Mouse (Mus musculus) inflammation-experienced regulatory T-cells, adult 6 months (primary cell): ENCODE measurements around the gene Tmem144. TPM values are rescaled to one million over a fixed set of nuclear protein-coding genes. Genes with fewer than 3 reads are reported as not detected.

ENCODE experiments used
- ATAC-seq: one replicate; pipeline ENCODE4 v1.8.0; 2017
- polyA plus RNA-seq, 3 experiments: library from polyadenylated mRNA; unstranded; fragments of 100-300 nt; shearing (Covaris generic); gene quantifications; one replicate each; pipeline ENCODE4 v1.2.1; 2017

The Tmem144 gene
- polyA plus RNA-seq: under 1 TPM in 2 of 3 experiments, not detected in 1; 0.50 to 0.83 TPM

DNA sequence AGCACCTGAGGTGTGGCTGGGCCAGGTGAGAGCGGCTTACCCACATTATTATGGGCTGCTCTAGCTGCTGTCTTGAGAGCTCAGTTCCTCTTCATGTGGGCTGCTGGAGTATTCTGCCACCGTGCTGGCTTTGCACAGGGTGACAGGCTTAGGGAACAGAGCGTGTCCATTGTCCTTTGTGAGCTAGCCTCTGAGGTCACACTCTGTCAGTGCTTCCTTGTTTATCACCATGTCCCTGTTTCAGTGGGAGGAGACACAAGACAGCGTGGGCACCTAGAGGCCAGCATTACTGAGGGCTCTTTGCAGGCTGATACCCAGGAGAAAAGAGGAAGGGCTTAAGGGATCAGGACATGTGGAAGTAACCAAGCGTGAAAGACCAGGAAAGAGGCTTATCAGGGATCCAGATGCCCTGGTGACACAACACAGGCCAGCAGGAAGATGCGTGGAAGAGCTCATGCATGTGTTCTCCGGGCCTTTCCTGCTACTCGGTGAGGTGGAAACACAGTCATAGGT is at the start of gene Tmem144:
Gene Tmem144 (minus strand): TSS at position 120 of the 513 bp plus-strand sequence.
- ATAC-seq: no peak

GRCm38 (mm10) chr3:79901734-79902133 is 49.2 kb upstream of the Tmem144 start:
- no peak for ATAC-seq

GRCm38 (mm10) chr3:79901321-79901720 is 48.7 kb upstream of the Tmem144 start:
- no peak for ATAC-seq

DNA sequence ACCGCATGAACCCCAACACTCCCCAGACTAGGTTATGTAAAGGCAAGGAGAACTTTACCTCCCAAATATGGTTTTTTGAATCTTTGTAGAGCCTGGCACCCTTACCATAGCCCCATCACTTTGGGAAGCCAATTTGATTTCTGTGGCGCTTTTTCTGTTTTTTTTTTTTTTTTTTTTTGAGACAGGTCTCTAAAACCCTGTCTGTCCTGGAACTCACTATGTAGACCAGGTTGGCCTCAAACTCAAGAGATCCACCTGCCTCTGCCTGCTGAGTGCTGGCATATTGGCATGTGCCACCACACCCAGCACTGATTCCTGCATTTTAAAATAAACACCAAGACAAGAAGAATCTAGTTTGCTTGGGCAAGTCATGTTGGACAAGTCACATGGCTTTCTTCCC is 47.9 kb upstream of the Tmem144 start:
- no peak for ATAC-seq

GRCm38 (mm10) chr3:79899906-79900305 is 47.3 kb upstream of the Tmem144 start:
- ATAC-seq: no peak

DNA sequence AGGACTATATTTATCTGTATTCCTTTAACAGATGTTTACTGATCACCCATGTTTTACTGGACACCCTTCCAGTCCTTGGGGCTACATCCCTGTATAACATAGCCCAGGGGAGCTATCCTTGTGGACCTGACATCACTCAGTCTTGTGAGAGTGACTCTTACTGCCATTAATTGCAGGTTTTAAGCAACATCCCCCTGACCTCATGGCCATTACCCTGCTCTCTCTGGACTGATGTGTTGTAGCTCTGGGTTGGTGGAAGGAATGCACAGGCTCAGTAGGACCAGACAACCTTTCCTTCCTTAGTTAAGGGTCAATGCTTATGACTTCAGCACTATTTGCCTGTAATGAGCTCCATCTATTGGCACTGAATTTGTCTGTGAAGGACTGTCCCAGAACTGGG is 45.9 kb upstream of the Tmem144 start:
- no peak for ATAC-seq

DNA sequence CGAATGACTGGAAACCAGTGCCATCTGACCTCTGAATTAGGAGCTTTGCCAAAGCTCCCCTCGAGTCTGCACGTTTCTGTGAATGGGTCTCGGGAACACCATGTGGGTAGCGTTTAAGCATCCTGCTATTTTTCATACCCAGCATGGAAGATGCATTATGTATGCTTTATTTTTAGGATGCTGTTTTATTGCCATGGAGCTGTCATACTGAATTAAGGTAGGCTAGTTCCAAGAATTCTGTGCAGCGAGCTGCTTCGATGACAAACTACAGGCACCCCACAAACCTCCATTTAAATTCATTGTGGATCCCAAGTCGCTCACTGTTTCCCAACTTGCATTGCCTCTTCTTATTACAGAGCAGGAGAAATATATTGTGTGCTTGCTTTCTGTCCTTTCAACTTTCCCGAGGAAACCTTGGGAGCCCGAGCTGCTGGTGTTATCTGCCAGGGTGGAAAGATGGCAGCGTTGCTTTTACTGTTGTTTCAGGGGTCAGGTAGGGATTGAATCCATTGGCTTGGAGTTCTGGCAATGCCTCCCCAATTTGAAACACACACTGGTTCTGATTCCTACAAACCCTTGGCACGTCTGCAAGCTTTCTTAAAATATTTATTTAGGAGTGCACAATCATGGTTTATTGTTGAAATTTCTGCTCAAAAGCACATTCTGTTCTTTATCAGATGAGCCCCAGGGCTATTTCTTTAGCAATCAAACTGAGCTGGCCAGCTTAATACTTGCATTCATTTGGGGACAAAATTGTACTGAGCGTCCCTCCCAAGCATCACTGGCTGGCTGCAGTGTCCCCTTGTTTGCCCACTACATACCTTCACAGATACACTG is 45.2 kb upstream of the Tmem144 start:
- ATAC-seq: no peak

- ATAC-seq: no peak
Observed at GRCm38 (mm10) chr3:79887966-79888365, 35.4 kb upstream of the Tmem144 start.

- no peak for ATAC-seq
Observed at GRCm38 (mm10) chr3:79887161-79887855, 34.7 kb upstream of the Tmem144 start.

- ATAC-seq: no peak
Observed at GRCm38 (mm10) chr3:79886357-79887091, 34.0 kb upstream of the Tmem144 start.

- ATAC-seq: no peak
Observed at GRCm38 (mm10) chr3:79885686-79886356, 33.2 kb upstream of the Tmem144 start.

GRCm38 (mm10) chr3:79884761-79885189 is 32.2 kb upstream of the Tmem144 start:
- no peak for ATAC-seq

DNA sequence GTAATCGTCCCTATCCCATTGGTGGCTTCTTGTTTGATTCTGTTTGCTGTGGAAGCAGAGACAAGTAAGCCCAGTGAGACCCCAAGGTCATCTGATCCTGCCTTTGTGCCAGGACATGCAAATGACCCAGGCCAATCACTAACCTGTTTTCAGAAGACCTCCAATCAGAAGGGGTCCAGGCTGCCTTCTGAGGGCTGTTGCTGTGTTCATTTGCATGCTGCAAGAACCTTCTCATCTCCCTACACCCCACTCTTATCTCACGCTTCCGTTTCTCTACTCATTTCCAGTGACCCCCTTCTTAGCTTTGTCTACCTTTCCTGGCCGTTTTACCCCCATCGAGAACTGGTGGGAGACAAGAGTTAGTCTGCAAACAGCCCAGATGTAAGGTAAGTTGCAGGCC is 31.7 kb upstream of the Tmem144 start, which contains the start of gene Fam198b:
Gene Fam198b (plus strand): TSS at position 229 of the 400 bp plus-strand sequence.
- ATAC-seq: no peak

- no peak for ATAC-seq
Observed at GRCm38 (mm10) chr3:79883092-79883491, 30.5 kb upstream of the Tmem144 start.

DNA sequence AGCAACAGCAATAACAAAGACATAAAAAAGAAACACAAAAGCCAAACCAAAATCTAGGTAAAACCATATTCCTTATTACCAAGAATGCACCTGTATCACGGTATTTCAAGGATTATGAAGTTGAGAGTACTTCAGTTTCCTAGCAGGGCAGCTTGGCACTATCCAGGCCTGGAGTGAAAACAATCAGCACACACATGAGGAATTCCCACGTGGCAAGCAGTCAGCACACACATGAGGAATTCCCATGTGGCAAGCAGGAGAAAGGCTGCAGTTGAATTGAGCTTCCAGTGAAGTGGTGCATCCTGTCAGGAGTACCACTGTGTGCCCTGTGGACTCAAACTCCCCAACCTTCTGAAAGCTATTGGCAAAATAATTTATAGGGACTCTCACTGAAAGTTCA is 29.1 kb upstream of the Tmem144 start:
- ATAC-seq: no peak

DNA sequence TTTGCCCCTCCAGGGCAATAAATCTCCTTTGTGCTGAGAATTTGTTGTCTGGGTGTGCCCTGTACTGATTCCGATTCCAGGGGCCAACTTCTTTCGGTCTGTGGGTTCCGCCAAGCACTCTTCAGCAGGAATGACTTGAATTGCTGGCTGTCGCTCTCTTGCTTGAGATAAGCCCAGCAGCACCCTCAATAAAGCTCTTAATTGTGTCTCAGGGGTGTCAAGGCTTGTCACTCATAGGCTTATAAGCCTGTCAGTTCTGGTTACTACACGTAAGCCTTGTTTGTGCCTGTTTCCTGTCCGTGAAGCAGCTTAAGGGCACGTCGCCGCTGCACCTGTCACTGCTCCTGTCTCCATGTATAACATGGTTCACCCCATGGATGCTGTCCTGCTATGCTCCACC is 26.7 kb upstream of the Tmem144 start:
- ATAC-seq: no peak

DNA sequence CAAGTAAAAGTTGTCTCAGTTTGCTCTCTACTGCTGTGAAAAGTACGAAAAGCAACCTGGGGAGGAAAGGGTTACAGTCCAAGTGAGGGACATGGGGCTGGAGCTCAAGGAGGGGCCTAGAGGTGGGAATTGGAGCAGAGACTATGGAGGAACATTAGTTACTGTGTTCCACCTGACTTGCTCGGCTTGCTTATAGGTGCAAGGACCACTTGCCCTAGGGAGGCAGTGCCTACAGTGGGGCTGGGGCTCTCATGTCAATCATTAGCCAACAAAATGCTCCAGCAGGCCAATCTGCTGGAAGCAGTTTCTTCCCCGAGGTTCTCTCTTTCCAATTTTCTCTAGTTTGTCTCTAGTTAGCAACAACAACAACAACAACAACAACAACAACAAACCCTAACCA is 25.8 kb upstream of the Tmem144 start:
- ATAC-seq: no peak

DNA sequence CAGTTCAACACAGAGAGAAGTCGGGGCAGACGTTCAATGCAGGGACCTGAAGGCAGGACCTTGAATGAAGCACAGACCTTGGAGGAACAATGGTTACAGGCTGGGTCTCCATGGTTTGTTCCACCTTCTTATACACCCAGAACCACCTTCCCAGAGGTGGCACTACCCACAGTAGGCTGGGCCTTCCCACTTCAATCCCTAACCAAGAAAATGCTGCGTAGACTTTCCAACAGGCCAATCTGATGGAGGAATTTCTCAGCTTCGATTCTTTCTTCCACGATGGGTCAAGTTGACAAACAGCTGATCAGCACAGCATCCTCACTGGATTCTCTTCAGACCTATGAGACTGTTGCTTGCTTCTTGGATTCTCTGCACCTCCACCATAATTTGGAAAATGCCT is 22.9 kb upstream of the Tmem144 start:
- no peak for ATAC-seq

GRCm38 (mm10) chr3:79867121-79867709 is 14.6 kb upstream of the Tmem144 start:
- ATAC-seq: no peak

DNA sequence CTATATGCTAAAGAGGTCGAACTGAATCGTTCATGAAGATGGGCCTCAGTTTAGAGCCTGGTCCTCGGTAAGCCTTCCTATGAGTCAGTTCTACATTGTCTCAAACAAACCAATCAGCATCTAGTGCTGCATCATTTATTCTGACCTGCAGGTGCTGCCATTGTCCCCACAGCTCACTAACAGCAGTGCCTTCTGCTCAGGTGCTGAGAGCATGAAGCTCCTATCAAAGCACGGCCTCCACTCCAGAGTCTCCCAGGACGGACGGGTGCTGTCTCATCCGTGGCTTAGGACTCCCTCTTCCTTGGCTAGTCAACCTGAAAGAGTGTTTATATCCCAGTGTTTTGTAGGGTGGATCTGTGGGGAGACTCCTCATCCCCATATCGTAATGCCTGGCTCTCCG is 14.0 kb upstream of the Tmem144 start:
- no peak for ATAC-seq

DNA sequence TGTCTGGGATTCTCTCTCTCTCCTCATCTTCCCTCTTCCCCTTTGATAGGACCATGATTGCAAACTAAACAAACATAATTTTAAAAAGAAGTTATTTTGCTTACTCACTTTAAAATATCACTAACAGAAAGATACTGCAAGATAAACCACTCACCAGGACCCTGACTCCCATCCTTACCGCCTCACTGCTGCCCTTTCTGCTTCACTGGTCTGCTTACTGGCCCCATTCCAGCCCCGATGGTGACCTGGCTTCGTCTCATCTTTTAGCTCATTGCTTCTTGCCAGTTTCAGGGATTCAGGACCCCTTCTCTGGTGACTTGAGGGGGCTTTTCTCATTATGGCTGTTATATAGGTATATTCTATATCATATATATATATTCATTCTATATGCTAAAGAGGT is 13.5 kb upstream of the Tmem144 start:
- ATAC-seq: no peak

DNA sequence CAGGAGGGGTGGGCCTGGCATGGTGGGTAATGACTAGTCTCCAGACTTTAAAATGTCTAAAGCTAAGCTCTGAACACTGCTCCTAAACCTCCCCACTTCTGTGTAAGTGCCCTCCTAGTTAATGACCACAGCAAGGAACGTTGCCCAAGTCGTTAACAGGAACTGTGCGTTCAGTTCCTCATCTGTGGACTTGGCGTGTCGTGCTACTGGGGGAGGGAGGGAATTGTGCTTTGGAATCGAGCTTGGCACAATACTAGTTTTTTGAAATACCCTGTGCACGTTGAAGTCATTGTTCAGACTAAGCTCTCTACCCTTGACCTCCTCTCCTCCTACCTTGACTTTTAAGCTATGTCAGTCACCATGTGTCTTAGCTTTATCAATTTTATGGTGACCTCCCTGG is 12.3 kb upstream of the Tmem144 start:
- ATAC-seq: no peak
